Mouse (Mus musculus) hindbrain, postnatal 0 days (tissue): ENCODE results near the gene Rgl3. TPM values are rescaled to one million over a fixed set of nuclear protein-coding genes. Genes with fewer than 3 reads are reported as not detected.

Experiments used
- ATAC-seq: fragments of 200-750 bp; cut with Nextera tagmentation; 2 replicates; pipeline ENCODE4 v1.8.0; 2017; ENCODE audit warnings: mild to moderate bottlenecking, moderate TSS enrichment, moderate library complexity
- DNase-seq: peaks from one replicate; pipeline ENCODE4 v3.0.0-alpha.2; 2015; ENCODE audit warnings: low spot score
- H3K27ac ChIP-seq: fragments of 300-500 bp; sonication (generic); 2 replicates; pipeline ENCODE4 v1.5.1; 2014; ENCODE audit warnings: mild to moderate bottlenecking
- H3K27me3 ChIP-seq: fragments of 300-500 bp; sonication (generic); 2 replicates; pipeline ENCODE4 v1.6.1; 2014; ENCODE audit warnings: low read length, mixed read lengths; ENCODE audit not compliant: insufficient read depth
- H3K36me3 ChIP-seq: fragments of 300-500 bp; sonication (generic); 2 replicates; pipeline ENCODE4 v1.6.1; 2014; ENCODE audit warnings: low read length, mixed read lengths; ENCODE audit not compliant: insufficient read depth
- H3K4me1 ChIP-seq: fragments of 300-500 bp; sonication (generic); 2 replicates; pipeline ENCODE4 v1.6.1; 2014; ENCODE audit warnings: antibody characterized with exemption, low read length, mixed read lengths; ENCODE audit not compliant: insufficient read depth
- H3K4me2 ChIP-seq: fragments of 300-500 bp; sonication (generic); 2 replicates; pipeline ENCODE4 v1.6.1; 2014; ENCODE audit warnings: low read depth, mild to moderate bottlenecking, low read length, moderate library complexity, mixed read lengths
- H3K4me3 ChIP-seq: fragments of 300-500 bp; sonication (generic); 2 replicates; pipeline ENCODE4 v1.5.1; 2014; ENCODE audit warnings: low read length
- H3K9ac ChIP-seq: fragments of 300-500 bp; sonication (generic); replicated peaks from 2 replicates; pipeline ENCODE4 v1.6.1; 2014; ENCODE audit warnings: mild to moderate bottlenecking, low read length, moderate library complexity, mixed read lengths
- H3K9me3 ChIP-seq: fragments of 300-500 bp; sonication (generic); 2 replicates; pipeline ENCODE4 v1.6.1; 2016; ENCODE audit warnings: low read length, mixed read lengths
- CTCF ChIP-seq: IDR thresholded peaks from 2 replicates; pipeline ENCODE4 v1.5.1; 2016; ENCODE audit warnings: antibody characterized with exemption, control low read depth, low read depth
- WGBS: fragments of 180-500 bp; shearing (Covaris S2); extraction: QIAGEN DNeasy Blood & Tissue Kit; methylation state at CpG from one replicate; pipeline ENCODE4 v1.1.7; 2014; 5-methylcytosine and 5-hydroxymethylcytosine counted together
- polyA plus RNA-seq: library from polyadenylated mRNA; unstranded; fragments of >200 nt; fragmentation: Nextera tagmentation; extraction: Ambion mirVana; gene quantifications from 2 replicates; pipeline ENCODE4 v1.2.1, GENCODE M21; 2015
- total RNA-seq: library from RNA; depleted of rRNA; stranded (reverse); fragments of >200 nt; gene quantifications from 2 replicates; pipeline ENCODE4 v1.2.3, GENCODE M21; 2014

Rgl3 gene
- total and polyA plus RNA-seq, 2 experiments from 2014 or later, result 2.5 to 5.1 TPM

- DNase-seq, result no peak
- no peaks in the 10 kb centered on the region for H3K4me1 ChIP-seq
- WGBS, result 89% methylated on average over 4 of the region's 4 CpGs
- H3K9ac ChIP-seq, result no peak overlapping the region
- ATAC-seq, result no peak
- no peak for TF ChIP-seq CTCF
- H3K27me3 ChIP-seq, result no peaks in the 10 kb centered on the region
- H3K36me3 ChIP-seq, result no peaks in the 10 kb centered on the region
- H3K4me2 ChIP-seq, result no peak overlapping the region
- H3K4me3 ChIP-seq, result no peak overlapping the region
- H3K27ac ChIP-seq, result no peak overlapping the region
- H3K9me3 ChIP-seq, result no peaks in the 10 kb centered on the region
Measured at GRCm38 (mm10) chr9:21969304-21969703, 19.9 kb downstream of the Rgl3 start.

- Histone ChIP-seq H3K4me1 (no peaks in the 10 kb centered on the region), H3K27ac (no peak overlapping the region), H3K4me3 (no peak overlapping the region), H3K4me2 (no peak overlapping the region), H3K27me3 (no peaks in the 10 kb centered on the region), H3K36me3 (no peaks in the 10 kb centered on the region), H3K9me3 (no peaks in the 10 kb centered on the region), H3K9ac (no peak overlapping the region)
- DNase-seq (no peak), ATAC-seq (no peak)
- WGBS, result 61% methylated on average over 6 of the region's 6 CpGs
- TF ChIP-seq CTCF, result no peak
Measured at GRCm38 (mm10) chr9:21968883-21969282, 20.4 kb downstream of the Rgl3 start.

- Histone ChIP-seq H3K27me3 (peaks cover 33% of the 10 kb centered on the region), H3K27ac (no peak within 1 kb of the TSS), H3K4me3 (peak within 1 kb of the TSS; percentile 40), H3K4me2 (peak within 1 kb of the TSS; percentile 82), H3K4me1 (peaks cover 13% of the 10 kb centered on the region), H3K9me3 (no peaks in the 10 kb centered on the region), H3K9ac (peak within 1 kb of the TSS; percentile 21; the same call in 1 of the 2 replicates), H3K36me3 (no peaks in the 10 kb centered on the region)
- DNase-seq, result no peak
- WGBS, result 24% methylated on average over 8 of the region's 8 CpGs
- ATAC-seq, result 0 out of 2 replicates have a peak, but pooled peaks have one; percentile 8
- no peak for TF ChIP-seq CTCF
Measured at GRCm38 (mm10) chr9:21963417-21963816, 25.8 kb downstream of the Rgl3 start, which contains the start of gene Epor. Epor (minus strand) TSS chr9:21963506.

- H3K4me3 ChIP-seq, result peak overlapping the region; percentile 40
- peaks cover 33% of the 10 kb centered on the region for H3K27me3 ChIP-seq
- H3K9me3 ChIP-seq, result no peaks in the 10 kb centered on the region
- no peaks in the 10 kb centered on the region for H3K36me3 ChIP-seq
- H3K4me1 ChIP-seq, result peaks cover 13% of the 10 kb centered on the region
- no peak overlapping the region for H3K27ac ChIP-seq
- 4% methylated on average over 34 of the region's 34 CpGs for WGBS
- DNase-seq, result peak; percentile 52
- no peak for TF ChIP-seq CTCF
- ATAC-seq, result peak; percentile 63; the same call in 1 of the 2 replicates
- peak overlapping the region; percentile 82 for H3K4me2 ChIP-seq
- H3K9ac ChIP-seq, result peak overlapping the region; percentile 21; the same call in 1 of the 2 replicates
Measured at GRCm38 (mm10) chr9:21962416-21963059, 26.7 kb downstream of the Rgl3 start.

- no peak; the same call in 1 of the 2 replicates for ATAC-seq
- peaks cover 33% of the 10 kb centered on the region for H3K27me3 ChIP-seq
Measured at GRCm38 (mm10) chr9:21962010-21962409, 27.2 kb downstream of the Rgl3 start.

GRCm38 (mm10) chr9:21961366-21961980, 27.8 kb downstream of the Rgl3 start:
- Histone ChIP-seq H3K36me3 (no peaks in the 10 kb centered on the region), H3K9me3 (no peaks in the 10 kb centered on the region), H3K4me2 (peak overlapping the region; percentile 82), H3K27ac (no peak overlapping the region), H3K27me3 (peaks cover 33% of the 10 kb centered on the region), H3K4me3 (peak overlapping the region; percentile 40), H3K9ac (no peak overlapping the region), H3K4me1 (peaks cover 14% of the 10 kb centered on the region)
- no peak for ATAC-seq
- 4% methylated on average over 34 of the region's 35 CpGs for WGBS
- no peak for DNase-seq
- TF ChIP-seq CTCF, result no peak

More at GRCm38 (mm10) chr9:21962010-21962409, 27.2 kb downstream of the Rgl3 start:
- H3K4me1 ChIP-seq, result peaks cover 13% of the 10 kb centered on the region
- peak overlapping the region; percentile 82 for H3K4me2 ChIP-seq
- no peaks in the 10 kb centered on the region for H3K9me3 ChIP-seq
- under 1% methylated on average over 15 of the region's 15 CpGs for WGBS
- H3K4me3 ChIP-seq, result peak overlapping the region; percentile 40
- peak overlapping the region; percentile 21; the same call in 1 of the 2 replicates for H3K9ac ChIP-seq
- no peak overlapping the region for H3K27ac ChIP-seq
- peak; percentile 25 for TF ChIP-seq CTCF
- DNase-seq, result no peak
- no peaks in the 10 kb centered on the region for H3K36me3 ChIP-seq
